ENCODE assay signal across 20 mouse cellular contexts in genomic region chr12:25142251-25142650, GRCm38 (mm10). TPM values are rescaled to one million over a fixed set of nuclear protein-coding genes. Genes with fewer than 3 reads are reported as not detected.
DNase-seq lines count a peak whose midpoint lies in the region; ATAC-seq lines count a peak whose summit lies in the region.
"Had no signal": no experiment of that assay in that cellular context is flagged by ENCODE, and none has a peak within 500 bp of the region (broad histone marks: within the 10 kb centered on the region; RNA-seq: fewer than 3 reads in every experiment).

No protein-coding gene starts in this region.

- WGBS in liver, embryonic 16.5 days (ENCODE audit: insufficient replicate concordance), result 33% methylated on average over 7 of the region's 7 CpGs
- 62% methylated on average over 7 of the region's 7 CpGs for WGBS in liver, embryonic 11.5 days

- no peak overlapping the region for H3K9ac ChIP-seq in liver, embryonic 16.5 days (ENCODE audit: low read depth, low read length)
- H3K9ac ChIP-seq in liver, embryonic 11.5 days (ENCODE audit: low read depth, low read length), result no peak overlapping the region
- H3K9ac ChIP-seq: heart, embryonic 12.5 days; hindbrain, embryonic 12.5 days had no signal

- H3K27me3 ChIP-seq in liver, embryonic 16.5 days (ENCODE audit: control insufficient read depth, insufficient read depth, low read depth, low read length), result no peaks in the 10 kb centered on the region
- H3K27me3 ChIP-seq in liver, embryonic 11.5 days (replicated peaks; ENCODE audit: control insufficient read depth, insufficient read depth, low read length), result no peaks in the 10 kb centered on the region; the same call in 1 of the 2 replicates
- H3K27me3 ChIP-seq: heart, embryonic 12.5 days; hindbrain, embryonic 12.5 days had no signal

- no peak overlapping the region for H3K4me2 ChIP-seq in liver, embryonic 16.5 days (ENCODE audit: low read depth, low read length)
- no peak overlapping the region for H3K4me2 ChIP-seq in liver, embryonic 11.5 days
- H3K4me2 ChIP-seq: heart, embryonic 12.5 days; hindbrain, embryonic 12.5 days had no signal

- DNase-seq in liver, embryonic 11.5 days (ENCODE audit: low spot score), result no peak
- DNase-seq in monocyte, adult 2 months (ENCODE audit: low read depth in 1 of 2, low spot score in 2 of 2), result peak; percentile 22 to 49
- no peak for DNase-seq in cerebellum, adult 9-11 months
- DNase-seq in adrenal gland, postnatal 10 days, result no peak
- DNase-seq: adrenal gland, adult 2 months; adrenal gland, postnatal 36 days; cerebellum, adult 9-10 months; cerebellum, postnatal 36 days; gastrocnemius, postnatal 10 days; heart, adult 2 months; heart, postnatal 36 days had no signal

- no peaks in the 10 kb centered on the region for H3K36me3 ChIP-seq in liver, embryonic 16.5 days (ENCODE audit: control insufficient read depth, insufficient read depth)
- H3K36me3 ChIP-seq in liver, embryonic 11.5 days (ENCODE audit: control insufficient read depth, insufficient read depth, low read length), result no peaks in the 10 kb centered on the region
- H3K36me3 ChIP-seq: embryonic facial prominence, embryonic 10.5 days; heart, embryonic 12.5 days; hindbrain, embryonic 12.5 days had no signal

- H3K4me1 ChIP-seq in liver, embryonic 16.5 days (ENCODE audit: control insufficient read depth, low read depth, low read length), result peaks cover 8% of the 10 kb centered on the region
- 0 out of 2 replicates have a peak, but pooled peaks cover 2% of the 10 kb centered on the region for H3K4me1 ChIP-seq in liver, embryonic 11.5 days (replicated peaks; ENCODE audit: control insufficient read depth, insufficient read depth, low read length)
- H3K4me1 ChIP-seq: heart, embryonic 12.5 days; hindbrain, embryonic 12.5 days had no signal

- peak overlapping the region; percentile 22; the same call in 1 of the 2 replicates for H3K27ac ChIP-seq in liver, embryonic 16.5 days (ENCODE audit: low read length)
- no peak overlapping the region for H3K27ac ChIP-seq in liver, embryonic 11.5 days (ENCODE audit: low read depth, low read length)
- H3K27ac ChIP-seq: heart, adult 2 months; hindbrain, embryonic 12.5 days had no signal

- no peak for ATAC-seq in liver, embryonic 16.5 days (ENCODE audit: low read depth)
- ATAC-seq in liver, embryonic 11.5 days (replicated peaks; ENCODE audit: low FRiP score), result no peak
- ATAC-seq in common myeloid progenitor, adult 5-6 weeks (replicated peaks; ENCODE audit: low read depth, poor library complexity, severe bottlenecking), result peak; percentile 78
- ATAC-seq in granulocyte monocyte progenitor cell, adult 5-6 weeks (replicated peaks; ENCODE audit: poor library complexity, severe bottlenecking), result peak; percentile 74
- ATAC-seq: forebrain, embryonic 14.5 days; hindbrain, embryonic 16.5 days; inflammation-experienced regulatory T-cells, adult 6 months had no signal

- no peak overlapping the region for H3K4me3 ChIP-seq in liver, embryonic 16.5 days (ENCODE audit: low read depth, low read length)
- H3K4me3 ChIP-seq in liver, embryonic 11.5 days (ENCODE audit: low read depth, low read length), result no peak overlapping the region
- H3K4me3 ChIP-seq: embryonic facial prominence, embryonic 10.5 days; heart, adult 2 months; heart, embryonic 12.5 days; hindbrain, embryonic 12.5 days had no signal

- H3K9me3 ChIP-seq in liver, embryonic 16.5 days (replicated peaks; ENCODE audit: control insufficient read depth, low read length), result no peaks in the 10 kb centered on the region
- H3K9me3 ChIP-seq in liver, embryonic 11.5 days (ENCODE audit: control insufficient read depth, low read length), result no peaks in the 10 kb centered on the region
- H3K9me3 ChIP-seq: embryonic facial prominence, embryonic 10.5 days; heart, embryonic 12.5 days; hindbrain, embryonic 12.5 days had no signal

RNA-seq across cellular contexts. Expression of gene Id2, which starts 45.3 kb away (rescaled TPM):
- polyA plus RNA-seq in liver, embryonic 16.5 days (2015; fragmentation: Nextera tagmentation; extraction: Ambion mirVana), result 127 and 140 TPM in 2 replicates
- polyA plus RNA-seq in liver, embryonic 11.5 days (2014; fragmentation: Nextera tagmentation; extraction: Ambion mirVana), result 227 and 228 TPM in 2 replicates
- total RNA-seq in common myeloid progenitor, adult 5-6 weeks (2017), result 7.9 and 11.7 TPM in 2 replicates
- 1.7 and 8.5 TPM in 2 replicates for total RNA-seq in granulocyte monocyte progenitor cell, adult 5-6 weeks (2014; fragmentation: Nextera tagmentation)
- 7.4 and 11.7 TPM in 2 replicates for total RNA-seq in granulocyte monocyte progenitor cell, adult 5-6 weeks (2017)
- total RNA-seq in adrenal gland, postnatal 10 days (2021), result 100 to 1,000 TPM; 295 to 323 TPM

Comparison
In these comparisons a context has a peak if more than half of its experiments do, and no peak if none do; other contexts are left out.
1. ATAC-seq: peak in common myeloid progenitor, adult 5-6 weeks (single experiment) and granulocyte monocyte progenitor cell, adult 5-6 weeks (single experiment); none in liver, embryonic 16.5 days (single experiment) and liver, embryonic 11.5 days (single experiment).
2. DNase-seq: peak in monocyte, adult 2 months (2 of 2); none in liver, embryonic 11.5 days (single experiment), cerebellum, adult 9-11 months (single experiment) and adrenal gland, postnatal 10 days (single experiment).
3. RNA of gene Id2, which starts 45.3 kb away (total RNA-seq): 295 to 323 TPM in adrenal gland, postnatal 10 days; 1.7 to 11.7 TPM in granulocyte monocyte progenitor cell, adult 5-6 weeks and 7.9 to 11.7 TPM in common myeloid progenitor, adult 5-6 weeks; every median in the first group is over 10 times any median in the second.